Mouse (Mus musculus): Measurements from ENCODE around the gene Agbl1.
"Not testable (repeated sequence)": the region's sequence is repeated elsewhere in the genome, so short reads cannot be mapped to it uniquely, and the experiment has no call there.

The Agbl1 gene

GRCm38 (mm10) chr7:76229311-76229937 is at the start of gene Agbl1:
Gene Agbl1 (plus strand): TSS chr7:76229887.
- no peak for DNase-seq (ENCODE audit: extremely low spot score, low read depth, low spot score)

- DNase-seq (ENCODE audit: extremely low spot score, low read depth, low spot score): no peak
Measured at GRCm38 (mm10) chr7:76185005-76185658, 44.6 kb upstream of the Agbl1 start.

- DNase-seq (ENCODE audit: extremely low spot score, low read depth, low spot score): no peak
Measured at GRCm38 (mm10) chr7:76185681-76186121, 44.0 kb upstream of the Agbl1 start.

- no peak for DNase-seq (ENCODE audit: extremely low spot score, low read depth, low spot score)
Measured at GRCm38 (mm10) chr7:76218546-76218945, 11.1 kb upstream of the Agbl1 start.

GRCm38 (mm10) chr7:76219797-76220469 is 9.8 kb upstream of the Agbl1 start:
- DNase-seq (ENCODE audit: extremely low spot score, low read depth, low spot score): no peak

GRCm38 (mm10) chr7:76222691-76223090 is 7.0 kb upstream of the Agbl1 start:
- DNase-seq (ENCODE audit: extremely low spot score, low read depth, low spot score): no peak

GRCm38 (mm10) chr7:76228881-76229280 is 806 bp upstream of the Agbl1 start:
- no peak for DNase-seq (ENCODE audit: extremely low spot score, low read depth, low spot score)

- no peak for DNase-seq (ENCODE audit: extremely low spot score, low read depth, low spot score)
Measured at GRCm38 (mm10) chr7:76234321-76234720, 4.6 kb downstream of the Agbl1 start.

GRCm38 (mm10) chr7:76237497-76237896 is 7.8 kb downstream of the Agbl1 start:
- no peak for DNase-seq (ENCODE audit: extremely low spot score, low read depth, low spot score)

- DNase-seq (ENCODE audit: extremely low spot score, low read depth, low spot score): not testable (repeated sequence)
Measured at GRCm38 (mm10) chr7:76244839-76245238, 15.2 kb downstream of the Agbl1 start.

GRCm38 (mm10) chr7:76275061-76275460 is 45.4 kb downstream of the Agbl1 start:
- DNase-seq (ENCODE audit: extremely low spot score, low read depth, low spot score): no peak

- no peak for DNase-seq (ENCODE audit: extremely low spot score, low read depth, low spot score)
Measured at GRCm38 (mm10) chr7:76282831-76283230, 53.1 kb downstream of the Agbl1 start.

- no peak for DNase-seq (ENCODE audit: extremely low spot score, low read depth, low spot score)
Measured at GRCm38 (mm10) chr7:76287531-76287930, 57.8 kb downstream of the Agbl1 start.

GRCm38 (mm10) chr7:76321866-76322553 is 92.3 kb downstream of the Agbl1 start:
- no peak for DNase-seq (ENCODE audit: extremely low spot score, low read depth, low spot score)

GRCm38 (mm10) chr7:76326091-76326490 is 96.4 kb downstream of the Agbl1 start:
- no peak for DNase-seq (ENCODE audit: extremely low spot score, low read depth, low spot score)

GRCm38 (mm10) chr7:76339308-76339707 is 109.6 kb downstream of the Agbl1 start:
- no peak for DNase-seq (ENCODE audit: extremely low spot score, low read depth, low spot score)

- DNase-seq (ENCODE audit: extremely low spot score, low read depth, low spot score): no peak
Measured at GRCm38 (mm10) chr7:76341601-76342000, 111.9 kb downstream of the Agbl1 start.

GRCm38 (mm10) chr7:76353469-76353868 is 123.8 kb downstream of the Agbl1 start:
- DNase-seq (ENCODE audit: extremely low spot score, low read depth, low spot score): no peak

GRCm38 (mm10) chr7:76354510-76354909 is 124.8 kb downstream of the Agbl1 start:
- DNase-seq (ENCODE audit: extremely low spot score, low read depth, low spot score): peak; percentile 30

- no peak for DNase-seq (ENCODE audit: extremely low spot score, low read depth, low spot score)
Measured at GRCm38 (mm10) chr7:76371269-76371668, 141.6 kb downstream of the Agbl1 start.

GRCm38 (mm10) chr7:76379493-76379892 is 149.8 kb downstream of the Agbl1 start:
- DNase-seq (ENCODE audit: extremely low spot score, low read depth, low spot score): no peak
